Mouse (Mus musculus) megakaryocyte, adult 5-6 weeks (primary cell): ENCODE results near the gene Gm3336. TPM values are rescaled to one million over a fixed set of nuclear protein-coding genes. Genes with fewer than 3 reads are reported as not detected.

ENCODE experiments used
- ATAC-seq: 2 replicates; pipeline ENCODE4 v1.8.0; 2016; ENCODE audit warnings: mild to moderate bottlenecking, inconsistent platforms; ENCODE audit not compliant: poor library complexity, severe bottlenecking
- total RNA-seq, 2 experiments: library from RNA; stranded (forward) in 1 of 2; stranded (reverse) in 1 of 2; fragments of 153-499, 151-499 nt in 1 of 2; fragments of 221-1000, 200-1000 nt in 1 of 2; gene quantifications; 2 replicates each; pipeline versions ENCODE4 v1.2.3 to v1.2.4; 2015 to 2017

Gm3336 gene
- total RNA-seq, 2 experiments from 2014 or later = not detected

GRCm38 (mm10) chr8:70745691-70746220, 27.4 kb downstream of the Gm3336 start:
- no peak for ATAC-seq

DNA sequence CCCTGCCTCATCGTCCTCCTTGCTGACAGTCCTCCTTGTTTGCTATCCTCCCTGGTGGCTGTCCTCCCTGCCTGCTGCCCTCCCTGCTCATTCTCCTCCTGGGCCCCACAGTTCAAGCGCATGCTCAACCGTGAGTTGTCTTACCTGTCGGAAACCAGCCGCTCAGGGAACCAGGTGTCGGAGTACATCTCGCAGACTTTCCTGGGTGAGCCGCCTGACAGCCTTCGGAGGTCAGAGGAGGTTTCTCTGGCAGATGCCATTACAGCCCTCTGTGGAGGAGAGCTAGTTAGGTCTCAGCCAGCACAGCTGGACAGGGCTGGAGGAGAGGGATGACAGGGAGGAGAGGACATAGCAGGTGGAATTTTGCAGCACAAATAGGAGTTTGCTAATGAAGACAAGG, 28.3 kb downstream of the Gm3336 start:
- no peak for ATAC-seq

DNA sequence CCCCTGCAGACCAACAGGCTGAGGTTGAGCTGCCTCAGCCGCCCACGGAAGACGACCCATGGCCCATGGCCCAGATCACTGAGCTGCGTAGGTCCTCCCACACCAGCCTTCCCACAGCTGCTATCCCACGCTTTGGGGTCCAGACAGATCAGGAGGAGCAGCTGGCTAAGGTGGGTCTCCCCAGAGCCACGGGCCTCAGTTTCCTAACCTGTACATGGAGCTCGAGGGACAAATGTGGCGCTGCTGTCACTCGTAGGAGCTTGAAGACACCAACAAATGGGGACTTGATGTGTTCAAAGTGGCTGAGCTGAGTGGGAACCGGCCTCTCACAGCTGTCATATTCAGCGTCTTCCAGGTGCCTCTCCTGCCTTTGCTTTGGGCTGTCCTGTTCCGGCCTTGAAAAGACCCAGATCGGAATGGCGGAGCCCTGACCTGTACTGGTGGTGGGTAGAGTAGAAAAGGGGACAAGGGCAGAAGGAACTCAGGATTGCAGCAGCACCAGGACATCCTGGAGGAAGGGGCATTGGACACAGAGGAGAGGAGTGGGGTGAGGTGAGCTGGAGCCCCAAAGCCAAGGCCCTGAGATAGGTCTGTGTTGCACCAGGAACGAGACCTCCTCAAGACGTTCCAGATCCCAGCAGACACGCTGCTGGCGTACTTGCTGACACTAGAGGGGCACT, 29.0 kb downstream of the Gm3336 start:
- ATAC-seq = no peak

GRCm38 (mm10) chr8:70748246-70749096, 30.1 kb downstream of the Gm3336 start:
- ATAC-seq = no peak

DNA sequence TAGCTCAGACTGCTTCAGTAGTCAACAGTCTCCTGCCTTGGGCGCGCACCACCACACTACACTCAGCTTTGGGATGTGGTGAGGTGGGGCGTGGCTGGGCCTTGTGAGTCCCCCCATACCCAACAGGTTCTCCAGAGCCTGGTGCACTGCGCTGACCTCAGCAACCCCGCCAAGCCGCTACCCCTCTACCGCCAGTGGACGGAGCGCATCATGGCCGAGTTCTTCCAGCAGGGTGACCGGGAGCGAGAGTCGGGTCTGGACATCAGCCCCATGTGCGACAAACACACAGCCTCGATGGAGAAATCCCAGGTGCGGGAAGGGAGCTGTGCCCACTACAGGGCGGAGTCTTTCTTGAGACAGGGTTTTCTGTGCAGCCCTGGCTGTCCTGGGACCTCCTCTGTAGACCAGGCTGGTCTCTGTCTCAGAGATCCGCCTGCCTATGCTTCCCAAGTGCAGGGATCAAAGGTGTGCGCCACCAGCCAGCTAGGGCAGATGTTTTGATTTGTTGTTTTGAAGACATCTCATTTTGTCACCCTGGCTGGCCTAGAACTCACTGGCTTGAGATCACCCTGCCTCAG, 30.8 kb downstream of the Gm3336 start:
- ATAC-seq = no peak

DNA sequence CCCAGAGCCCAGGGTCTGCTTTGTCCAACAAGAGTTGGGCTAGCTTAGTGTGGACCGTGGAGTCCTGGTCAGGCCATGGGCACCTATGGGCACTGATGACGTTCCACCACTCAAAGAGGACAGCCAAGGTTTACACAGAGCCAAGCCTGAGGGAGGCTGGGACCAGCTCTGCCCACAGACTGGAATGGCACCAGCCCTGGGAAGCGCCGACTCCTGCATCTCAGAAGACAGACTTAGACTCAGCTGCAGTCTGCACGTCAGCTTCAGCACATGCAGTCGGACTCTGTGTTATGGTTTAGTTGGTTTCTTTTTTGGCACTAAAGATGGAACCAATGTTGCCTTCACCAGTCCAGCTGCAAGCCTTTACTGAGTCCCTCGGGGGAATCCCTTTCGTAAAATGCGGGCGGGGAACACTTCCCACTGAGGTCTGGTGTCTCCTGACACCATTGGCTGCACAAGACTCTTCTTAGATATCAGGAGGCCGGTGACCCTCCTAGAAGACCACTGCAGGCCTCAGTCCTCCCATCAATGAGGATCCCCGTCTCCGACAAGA, 31.9 kb downstream of the Gm3336 start:
- no peak for ATAC-seq

GRCm38 (mm10) chr8:70752000-70752764, 33.8 kb downstream of the Gm3336 start:
- ATAC-seq = no peak

GRCm38 (mm10) chr8:70753151-70753550, 34.8 kb downstream of the Gm3336 start:
- ATAC-seq = peak; percentile 41

- peak; percentile 94 for ATAC-seq
These were observed 35.9 kb downstream of the Gm3336 start, which contains the start of gene Rab3a for GRCm38 (mm10) chr8:70754043-70754870. Gene Rab3a (plus strand): TSS chr8:70754679.

- ATAC-seq = 0 out of 2 replicates have a peak, but pooled peaks have one; percentile 27
These were observed 36.7 kb downstream of the Gm3336 start for GRCm38 (mm10) chr8:70754871-70755660.

DNA sequence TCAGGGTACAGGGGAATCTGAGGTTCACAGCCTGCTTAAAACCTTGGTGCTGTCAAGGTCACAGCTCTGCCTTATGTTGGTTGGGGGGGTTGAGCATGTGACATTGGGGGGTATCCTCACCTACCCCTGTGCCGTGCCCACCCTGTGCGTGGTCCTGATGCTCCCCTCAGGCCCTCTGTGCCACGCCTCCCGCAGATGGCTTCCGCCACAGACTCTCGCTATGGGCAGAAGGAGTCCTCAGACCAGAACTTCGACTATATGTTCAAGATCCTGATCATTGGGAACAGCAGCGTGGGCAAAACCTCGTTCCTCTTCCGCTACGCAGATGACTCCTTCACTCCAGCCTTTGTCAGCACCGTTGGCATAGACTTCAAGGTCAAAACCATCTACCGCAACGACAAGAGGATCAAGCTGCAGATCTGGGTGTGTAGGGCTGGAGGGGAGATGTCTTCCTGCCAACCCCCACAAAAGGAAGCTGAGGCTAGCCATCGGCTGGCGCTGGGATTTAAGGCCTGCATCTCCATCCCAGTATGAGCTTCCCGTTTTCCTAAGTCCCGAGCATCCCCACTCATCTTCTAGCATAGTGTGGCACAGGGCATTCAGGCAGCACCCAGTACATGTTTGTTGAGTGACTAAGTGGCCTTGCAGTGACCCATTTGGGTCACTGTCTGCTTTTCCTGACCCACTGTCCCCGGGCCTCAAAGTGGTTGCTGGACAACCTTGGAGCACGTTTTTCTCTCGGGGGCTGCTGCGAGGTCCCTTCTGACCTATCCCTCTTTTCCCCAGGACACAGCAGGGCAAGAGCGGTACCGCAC, 37.5 kb downstream of the Gm3336 start:
- no peak for ATAC-seq

DNA sequence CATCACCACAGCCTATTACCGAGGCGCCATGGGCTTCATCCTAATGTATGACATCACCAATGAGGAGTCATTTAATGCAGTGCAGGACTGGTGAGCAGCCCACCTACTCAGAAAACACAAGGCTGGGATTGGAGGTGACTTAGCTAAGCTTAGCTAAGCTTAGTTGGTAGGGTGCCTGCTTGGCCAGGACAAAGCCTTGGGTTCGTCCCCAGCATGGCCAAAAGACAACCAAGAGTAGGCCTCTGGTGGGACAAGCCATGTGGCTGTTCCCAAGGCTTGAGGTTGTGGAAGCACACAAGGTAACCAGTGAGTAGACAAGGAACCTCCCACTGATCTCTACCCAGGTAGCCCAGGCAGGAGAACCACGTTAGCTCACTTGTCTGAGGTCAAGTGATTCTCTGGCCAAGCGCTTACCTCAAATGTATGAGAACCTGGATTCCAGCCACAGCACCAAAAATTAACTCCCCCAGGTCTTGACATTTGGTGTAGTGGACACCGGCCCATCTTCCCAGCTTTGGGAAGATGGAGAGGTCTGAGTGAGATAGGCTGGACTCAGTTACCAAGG, 38.2 kb downstream of the Gm3336 start:
- no peak for ATAC-seq

GRCm38 (mm10) chr8:70757523-70758307, 39.4 kb downstream of the Gm3336 start:
- ATAC-seq = no peak

DNA sequence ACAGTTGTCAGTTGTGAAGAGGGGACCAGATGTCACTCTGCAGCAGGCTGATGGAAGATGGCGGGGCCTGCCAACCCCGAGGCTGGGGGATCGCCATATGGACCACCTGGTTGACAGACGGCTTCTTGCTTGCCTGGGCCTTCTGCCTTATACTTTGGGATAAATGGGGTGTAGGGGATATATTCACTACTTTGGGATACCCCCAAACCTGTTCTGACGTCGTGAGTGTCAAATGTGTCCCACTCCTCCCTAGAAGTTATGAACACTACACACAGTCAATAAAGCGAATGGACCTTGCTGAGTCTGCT, 39.9 kb downstream of the Gm3336 start:
- ATAC-seq = no peak

DNA sequence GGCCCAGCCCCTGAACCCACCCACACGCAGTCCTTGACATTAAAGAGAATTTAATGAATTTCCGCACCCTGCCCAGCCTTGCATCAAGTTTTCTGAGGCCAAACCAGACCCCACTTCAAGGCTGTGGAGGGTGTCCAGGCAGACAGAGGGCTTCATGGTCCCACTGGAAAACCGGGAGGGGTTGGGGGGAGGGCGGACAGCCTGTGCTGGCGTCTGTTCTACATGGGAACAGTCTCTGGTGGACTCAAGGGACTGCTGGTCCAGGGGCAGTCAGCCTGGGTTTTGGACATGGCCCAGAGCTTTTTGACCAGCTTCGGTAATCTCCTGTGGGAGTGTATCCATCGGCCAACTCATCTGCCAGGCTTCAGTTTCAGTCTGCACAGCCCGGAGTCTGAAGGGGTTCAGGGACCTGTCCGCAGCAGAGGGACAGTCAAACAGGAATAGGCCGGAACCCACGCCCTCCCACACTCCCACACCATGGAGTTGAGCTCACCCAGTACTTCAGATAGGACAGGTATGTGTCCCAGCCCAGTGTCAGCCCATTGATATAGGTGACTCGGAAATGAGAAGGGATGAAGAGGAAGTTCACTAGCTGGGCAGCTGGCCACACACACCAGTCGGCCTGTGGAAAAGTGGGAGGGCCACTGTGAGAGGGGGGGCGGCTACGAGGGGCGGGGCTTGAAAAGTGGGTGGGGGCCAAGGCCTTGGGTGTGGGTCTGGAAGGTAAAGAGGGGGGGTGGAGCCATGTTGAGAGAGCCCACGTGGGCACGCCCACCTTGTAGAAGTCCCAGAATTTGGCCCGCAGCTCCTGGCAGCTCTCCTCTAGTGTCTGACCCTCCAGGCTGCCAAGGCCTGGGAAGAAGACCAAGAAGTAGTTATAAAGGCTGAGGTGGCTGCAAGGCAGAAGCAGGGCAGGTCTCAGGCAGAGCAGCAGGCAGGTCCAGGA, 40.5 kb downstream of the Gm3336 start:
- ATAC-seq = no peak

DNA sequence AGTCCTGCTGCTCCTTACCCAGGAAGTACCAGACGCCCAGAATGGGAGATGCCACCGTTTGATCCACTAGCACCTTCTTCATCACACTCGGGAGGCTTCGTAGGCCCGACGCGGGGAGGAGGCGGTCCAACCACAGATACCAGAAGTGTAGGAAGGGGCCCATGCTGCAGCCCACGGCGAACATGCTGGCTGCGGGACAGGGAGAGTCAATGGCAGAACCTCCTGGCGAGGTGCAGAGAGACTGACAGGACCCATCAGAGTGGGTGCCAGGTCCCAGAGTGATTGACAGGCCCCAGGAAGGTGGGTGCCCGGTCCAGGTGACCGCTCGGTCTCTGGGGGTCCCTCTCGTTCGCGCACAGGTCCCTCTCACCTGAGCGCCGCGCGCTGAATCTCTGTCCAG, 42.0 kb downstream of the Gm3336 start:
- ATAC-seq = no peak
